Mouse (Mus musculus) ES-E14 (cell line): ENCODE results near the gene Tom1l2. TPM values are rescaled to one million over a fixed set of nuclear protein-coding genes. Genes with fewer than 3 reads are reported as not detected.

Experiments used
- DNase-seq: peaks from one replicate; pipeline ENCODE4 v3.0.0-alpha.2; 2013; ENCODE audit warnings: low read depth, low spot score
- H3K27ac ChIP-seq: 2 replicates; pipeline ENCODE4 v1.5.1; 2012; ENCODE audit warnings: low read depth, mild to moderate bottlenecking, low read length, moderate library complexity, mixed read lengths; ENCODE audit not compliant: poor library complexity, insufficient read depth, severe bottlenecking
- H3K36me3 ChIP-seq: 2 replicates; pipeline ENCODE4 v1.6.1; 2012; ENCODE audit warnings: mild to moderate bottlenecking, low read length, moderate library complexity, mixed read lengths; ENCODE audit not compliant: control insufficient read depth, poor library complexity, insufficient read depth, severe bottlenecking
- H3K4me1 ChIP-seq, 2 experiments: fragments of 150-350 bp in 1 of 2; sonication (generic) in 1 of 2; 2 replicates each; pipeline ENCODE4 v1.6.1; 2012; ENCODE audit warnings: low read length in 2 of 2, mild to moderate bottlenecking in 1 of 2, mixed read lengths in 1 of 2; ENCODE audit not compliant: control insufficient read depth in 2 of 2, insufficient read depth in 2 of 2, poor library complexity in 1 of 2
- H3K4me3 ChIP-seq, 2 experiments: fragments of 150-350 bp in 1 of 2; sonication (generic) in 1 of 2; 2 replicates each; pipeline ENCODE4 v1.5.1; 2012; ENCODE audit warnings: low read length in 2 of 2, low read depth in 1 of 2, mild to moderate bottlenecking in 1 of 2, mixed read lengths in 1 of 2; ENCODE audit not compliant: insufficient read depth in 1 of 2, poor library complexity in 1 of 2, severe bottlenecking in 1 of 2
- H3K9ac ChIP-seq: 2 replicates; pipeline ENCODE4 v1.6.1; 2012; ENCODE audit warnings: low read depth, mild to moderate bottlenecking, low read length, mixed read lengths; ENCODE audit not compliant: poor library complexity, insufficient read depth, severe bottlenecking
- H3K9me3 ChIP-seq: fragments of 150-350 bp; sonication (generic); 2 replicates; pipeline ENCODE4 v1.6.1; 2012; ENCODE audit warnings: low read depth, mild to moderate bottlenecking, low read length; ENCODE audit not compliant: control insufficient read depth, insufficient read depth
- CHD2 ChIP-seq: IDR thresholded peaks from 2 replicates; pipeline ENCODE4 v1.6.1; 2014; ENCODE audit warnings: mild to moderate bottlenecking, low read depth, low read length, inconsistent platforms
- HCFC1 ChIP-seq: IDR thresholded peaks from 2 replicates; pipeline ENCODE4 v1.6.1; 2012; ENCODE audit warnings: low read length, inconsistent platforms, borderline replicate concordance; ENCODE audit not compliant: insufficient read depth
- MAFK ChIP-seq: IDR thresholded peaks from 2 replicates; pipeline ENCODE4 v1.6.1; 2014; ENCODE audit warnings: mild to moderate bottlenecking, low read depth, low read length, inconsistent platforms; ENCODE audit not compliant: insufficient read depth
- ZC3H11A ChIP-seq: IDR thresholded peaks from 2 replicates; pipeline ENCODE4 v1.6.1; 2012; ENCODE audit warnings: low read depth, mild to moderate bottlenecking, inconsistent platforms, low read length, borderline replicate concordance
- ZNF384 ChIP-seq: IDR thresholded peaks from 2 replicates; pipeline ENCODE4 v1.6.1; 2012; ENCODE audit warnings: low read depth, low read length, inconsistent platforms
- in situ Hi-C, 2 experiments: fragments of 600-800 bp; cut with MboI; formaldehyde crosslinking; loops; one replicate each; pipeline ENCODE4 v1.15.1; 2025; ENCODE audit warnings: low sequenced_read_pairs in 2 of 2, inconsistent platforms in 1 of 2; ENCODE audit not compliant: unreplicated experiment in 2 of 2
- total RNA-seq: library from RNA; depleted of rRNA; stranded (reverse); fragments of 300-350 nt; gene quantifications from 2 replicates; pipeline ENCODE4 v1.2.3, GENCODE M21; 2012

The Tom1l2 gene
- total RNA-seq, 1 experiment = 10.4 TPM

- peak; percentile 66 for DNase-seq
- TF ChIP-seq ZNF384 = no peak
- TF ChIP-seq MAFK = no peak
- in situ Hi-C loops = no loop called here
- H3K27ac ChIP-seq = no peak overlapping the region
- no peaks in the 10 kb centered on the region for H3K36me3 ChIP-seq
- no peak overlapping the region for H3K9ac ChIP-seq
- no peak overlapping the region for H3K4me3 ChIP-seq
- peaks cover 6 to 12% of the 10 kb centered on the region in 2 experiments; a peak in 3 of 4 replicates for H3K4me1 ChIP-seq
- no peaks in the 10 kb centered on the region for H3K9me3 ChIP-seq
These were observed 103.9 kb downstream of the Tom1l2 start for GRCm38 (mm10) chr11:60248596-60249404.

GRCm38 (mm10) chr11:60247753-60248550 lies 104.8 kb downstream of the Tom1l2 start:
- in situ Hi-C loops = no loop called here
- H3K4me1 ChIP-seq = peaks cover 6 to 12% of the 10 kb centered on the region in 2 experiments; a peak in 3 of 4 replicates
- H3K27ac ChIP-seq = peak overlapping the region; percentile 64; the same call in 1 of the 2 replicates
- H3K36me3 ChIP-seq = no peaks in the 10 kb centered on the region
- no peak overlapping the region for H3K9ac ChIP-seq
- DNase-seq = no peak
- H3K9me3 ChIP-seq = no peaks in the 10 kb centered on the region
- H3K4me3 ChIP-seq = no peak overlapping the region
- TF ChIP-seq ZC3H11A = no peak

GRCm38 (mm10) chr11:60246077-60246476 lies 106.6 kb downstream of the Tom1l2 start:
- Histone ChIP-seq H3K9me3 (no peaks in the 10 kb centered on the region), H3K4me3 (no peak overlapping the region), H3K36me3 (no peaks in the 10 kb centered on the region), H3K9ac (no peak overlapping the region), H3K27ac (no peak overlapping the region), H3K4me1 (peaks cover 6 to 12% of the 10 kb centered on the region in 2 experiments; a peak in 3 of 4 replicates)
- in situ Hi-C loops = no loop called here
- no peak for TF ChIP-seq ZNF384
- TF ChIP-seq HCFC1 = no peak
- TF ChIP-seq CHD2 = no peak
- no peak for TF ChIP-seq ZC3H11A
- no peak for DNase-seq

DNA sequence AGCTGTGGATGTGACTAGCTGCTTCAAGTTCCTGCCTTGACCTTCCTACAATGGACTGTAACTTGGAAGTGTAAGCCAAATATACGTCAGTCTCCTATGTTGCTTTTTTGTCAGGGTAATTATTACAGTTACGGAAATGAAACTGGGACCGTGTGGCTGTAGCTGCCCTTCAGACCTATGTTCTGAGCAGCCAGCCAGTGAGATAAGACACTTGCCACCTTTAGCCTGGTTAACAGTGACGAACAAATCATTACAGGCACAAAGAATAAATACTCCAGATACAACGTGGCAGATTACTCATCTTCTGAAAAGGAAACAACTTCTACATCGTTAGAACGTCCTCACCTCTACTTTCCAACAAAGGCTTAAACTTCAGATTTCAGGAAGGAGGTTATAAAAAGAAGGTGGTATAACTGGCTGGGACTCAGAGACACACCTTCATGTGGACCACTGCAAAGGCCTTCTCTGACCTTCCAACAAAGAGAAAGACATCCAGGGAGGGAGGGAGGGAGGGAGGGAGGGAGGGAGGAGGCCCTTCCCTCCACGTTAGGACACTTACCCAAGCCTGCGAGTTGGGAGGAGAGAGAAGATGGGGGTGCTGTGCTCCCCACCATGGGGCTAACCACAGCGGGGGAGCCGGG lies 108.1 kb downstream of the Tom1l2 start:
- Histone ChIP-seq H3K9ac (no peak overlapping the region), H3K4me3 (no peak overlapping the region), H3K36me3 (no peaks in the 10 kb centered on the region), H3K27ac (no peak overlapping the region), H3K9me3 (no peaks in the 10 kb centered on the region), H3K4me1 (peaks cover 6 to 12% of the 10 kb centered on the region in 2 experiments; a peak in 3 of 4 replicates)
- no peak for DNase-seq
- in situ Hi-C loops = no loop called here
- TF ChIP-seq HCFC1 = no peak
- TF ChIP-seq ZNF384 = no peak
- TF ChIP-seq CHD2 = no peak
- no peak for TF ChIP-seq ZC3H11A
- TF ChIP-seq MAFK = no peak
